Mouse (Mus musculus): ENCODE measurements around the gene Cnbd2.

DNA sequence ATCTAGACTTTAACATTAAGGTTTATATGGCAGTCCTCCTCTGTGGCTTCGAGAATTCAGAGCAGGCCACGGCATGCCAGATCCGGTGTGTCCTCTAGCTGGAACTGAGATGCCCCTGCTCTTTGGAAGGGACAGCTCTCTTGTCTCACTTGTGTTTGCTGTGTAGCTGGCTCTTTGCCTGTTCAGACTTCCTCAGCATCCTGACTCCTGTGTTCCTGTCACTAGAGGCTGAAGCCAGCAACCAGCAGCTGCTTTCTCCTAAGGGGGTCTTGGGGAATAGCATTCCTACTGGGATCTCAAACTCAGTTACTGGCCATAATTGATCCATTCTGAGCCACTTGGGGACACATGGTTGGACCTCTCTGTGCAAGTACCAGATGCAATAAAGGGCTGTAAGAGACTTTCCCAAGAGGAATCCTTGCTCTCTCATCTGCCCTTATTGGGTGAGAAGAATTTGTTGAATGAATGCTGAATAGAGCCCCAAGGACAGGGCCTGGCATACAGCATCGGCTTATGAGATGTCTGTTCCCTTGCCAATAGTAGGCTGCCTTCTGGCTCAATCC is 37.3 kb downstream of the Cnbd2 start:
- TF ChIP-seq TAL1 (IDR thresholded peaks at IDR 0.05; ENCODE audit: low read length) = no peak
- no peak for TF ChIP-seq GATA1 (IDR thresholded peaks at IDR 0.05; ENCODE audit: low read length)

Data from erythroblast, embryonic 14.5 days (primary cell).